Mouse (Mus musculus): Measurements from ENCODE around the gene Trim11.

DNA sequence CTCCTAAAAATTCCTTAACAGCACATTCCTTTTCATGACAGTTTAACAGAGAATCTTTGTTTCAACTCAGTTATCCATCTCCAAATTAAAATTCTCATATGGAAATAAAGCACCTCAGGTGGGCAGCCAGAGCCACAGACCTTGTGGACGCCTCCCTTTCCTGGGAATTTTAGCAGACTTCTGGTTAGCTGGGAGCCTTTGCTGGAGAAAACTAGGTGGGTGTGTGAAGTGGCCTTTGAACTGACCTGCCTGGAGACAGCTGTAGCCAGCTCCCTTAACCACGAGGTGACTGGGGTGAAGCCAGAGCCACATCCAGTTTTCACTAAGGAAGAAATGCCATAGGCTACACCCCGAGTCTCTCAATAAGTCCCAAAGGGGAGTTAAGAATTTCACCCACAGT, 48.3 kb upstream of the Trim11 start:
- TF ChIP-seq CTCF (IDR thresholded peaks at IDR 0.05; ENCODE audit: low read depth) = no peak
- no peak for TF ChIP-seq EP300 (IDR thresholded peaks at IDR 0.05; ENCODE audit: low read depth)

Measured in heart, postnatal 0 days (tissue).